7 mouse cellular contexts compared by ENCODE assay signal in the genomic region with DNA sequence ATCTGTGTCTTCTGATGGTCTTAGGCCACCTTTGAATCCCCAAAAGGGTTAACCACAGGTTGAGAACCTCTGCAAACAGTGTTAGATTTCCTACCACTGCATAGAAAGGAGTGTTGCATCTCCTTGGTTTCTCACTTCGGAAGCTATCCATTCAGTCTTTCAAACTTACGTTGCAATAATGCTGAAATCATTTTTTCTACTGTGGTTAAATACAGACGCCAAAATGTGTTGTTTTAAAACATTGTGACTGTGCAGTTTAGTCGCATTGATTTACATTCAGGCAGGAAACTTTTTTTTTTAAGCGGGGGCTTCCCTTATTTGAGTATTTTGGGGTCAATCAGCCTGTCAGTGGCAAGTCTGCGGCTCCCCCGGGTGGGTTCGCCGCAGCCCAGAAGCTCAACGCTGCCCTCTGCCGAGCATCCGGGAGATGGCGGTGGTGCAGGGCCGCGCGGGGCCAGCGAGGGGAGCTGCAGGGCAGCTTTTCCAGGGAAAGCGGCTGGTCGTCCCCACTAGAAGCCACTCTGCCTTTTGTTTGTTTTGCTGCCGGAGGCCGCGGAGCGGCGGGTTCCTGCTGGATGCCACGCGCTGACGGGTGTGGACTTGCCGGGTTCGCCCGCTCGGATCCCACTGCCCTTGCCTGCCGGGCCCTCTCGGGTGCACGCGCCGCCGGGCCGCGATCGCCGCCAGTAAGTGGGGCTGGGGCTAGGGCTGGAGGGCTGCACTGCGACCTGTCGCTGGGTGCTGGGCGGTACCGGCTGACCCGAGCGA. TPM values are rescaled to one million over a fixed set of nuclear protein-coding genes. Genes with fewer than 3 reads are reported as not detected.
DNase-seq lines count a peak whose midpoint lies in the region; ATAC-seq lines count a peak whose summit lies in the region.

No protein-coding gene starts in this region.

- H3K27me3 ChIP-seq in embryonic facial prominence, embryonic 10.5 days (replicated peaks; ENCODE audit: low read depth, poor library complexity, severe bottlenecking): no peaks in the 10 kb centered on the region
- H3K27me3 ChIP-seq in limb, embryonic 10.5 days (ENCODE audit: low read depth, poor library complexity, severe bottlenecking): no peaks in the 10 kb centered on the region
- H3K27me3 ChIP-seq in midbrain, embryonic 12.5 days: no peaks in the 10 kb centered on the region

- H3K4me3 ChIP-seq in embryonic facial prominence, embryonic 10.5 days: peak overlapping the region; percentile 94
- peak overlapping the region; percentile 83 for H3K4me3 ChIP-seq in limb, embryonic 10.5 days
- peak overlapping the region; percentile 89 for H3K4me3 ChIP-seq in midbrain, embryonic 12.5 days

- WGBS in embryonic facial prominence, embryonic 10.5 days: 3% methylated on average over 47 of the region's 47 CpGs
- WGBS in limb, embryonic 10.5 days: 3% methylated on average over 47 of the region's 47 CpGs
- 2% methylated on average over 47 of the region's 47 CpGs for WGBS in midbrain, embryonic 12.5 days

- H3K4me2 ChIP-seq in midbrain, embryonic 12.5 days (replicated peaks): peak overlapping the region; percentile 74

- H3K9ac ChIP-seq in midbrain, embryonic 12.5 days (replicated peaks): peak overlapping the region; percentile 93

- peak; percentile 95 for DNase-seq in adrenal gland, postnatal 14 days
- DNase-seq in embryonic facial prominence, embryonic 10.5 days (ENCODE audit: low spot score): peak; percentile 95
- peak; percentile 89 for DNase-seq in kidney, adult 11 months
- peak; percentile 94 for DNase-seq in limb, embryonic 10.5 days (ENCODE audit: low spot score)
- DNase-seq in skeletal muscle tissue, adult 2 months (ENCODE audit: low read depth, low spot score): peak; percentile 84

- H3K27ac ChIP-seq in embryonic facial prominence, embryonic 10.5 days (replicated peaks): peak overlapping the region; percentile 99
- peak overlapping the region; percentile 97 for H3K27ac ChIP-seq in limb, embryonic 10.5 days
- H3K27ac ChIP-seq in midbrain, embryonic 12.5 days (replicated peaks): peak overlapping the region; percentile 96

- no peaks in the 10 kb centered on the region for H3K9me3 ChIP-seq in embryonic facial prominence, embryonic 10.5 days
- H3K9me3 ChIP-seq in limb, embryonic 10.5 days (replicated peaks): no peaks in the 10 kb centered on the region
- H3K9me3 ChIP-seq in midbrain, embryonic 12.5 days: no peaks in the 10 kb centered on the region

- peaks cover 31% of the 10 kb centered on the region for H3K4me1 ChIP-seq in embryonic facial prominence, embryonic 10.5 days
- H3K4me1 ChIP-seq in limb, embryonic 10.5 days: peaks cover 24% of the 10 kb centered on the region
- H3K4me1 ChIP-seq in midbrain, embryonic 12.5 days: peaks cover 21% of the 10 kb centered on the region

- ATAC-seq in granulocyte monocyte progenitor cell, adult 5-6 weeks (replicated peaks; ENCODE audit: poor library complexity, severe bottlenecking): peak; percentile 76
- ATAC-seq in midbrain, embryonic 12.5 days (ENCODE audit: low FRiP score, low read depth): peak; percentile 84

- peaks cover 27% of the 10 kb centered on the region for H3K36me3 ChIP-seq in embryonic facial prominence, embryonic 10.5 days (replicated peaks)
- peaks cover 27% of the 10 kb centered on the region for H3K36me3 ChIP-seq in limb, embryonic 10.5 days
- H3K36me3 ChIP-seq in midbrain, embryonic 12.5 days: peaks cover 5% of the 10 kb centered on the region; the same call in 1 of the 2 replicates

RNA-seq across cellular contexts. Expression of a gene that starts 4.0 kb away (rescaled TPM):
- total RNA-seq in adrenal gland, postnatal 14 days (2021): 20.2 and 21.8 TPM in 2 replicates
- polyA plus RNA-seq in embryonic facial prominence, embryonic 10.5 days (2016; fragmentation: Nextera tagmentation; extraction: Ambion mirVana): 38.1 and 40.6 TPM in 2 replicates
- 11.8 and 15.4 TPM in 2 replicates for total RNA-seq in granulocyte monocyte progenitor cell, adult 5-6 weeks (2014; fragmentation: Nextera tagmentation)
- 8.4 and 13.1 TPM in 2 replicates for total RNA-seq in granulocyte monocyte progenitor cell, adult 5-6 weeks (2017)
- polyA plus RNA-seq in limb, embryonic 10.5 days (2016; fragmentation: Nextera tagmentation; extraction: Ambion mirVana): 46.7 and 47.4 TPM in 2 replicates
- 40.1 and 43.3 TPM in 2 replicates for polyA plus RNA-seq in midbrain, embryonic 12.5 days (2016; fragmentation: Nextera tagmentation; extraction: Ambion mirVana)

RNA-seq across cellular contexts. Expression of a gene that starts 4.1 kb away (rescaled TPM):
- 87.2 and 89.9 TPM in 2 replicates for total RNA-seq in adrenal gland, postnatal 14 days (2021)
- 22.9 and 24.7 TPM in 2 replicates for polyA plus RNA-seq in embryonic facial prominence, embryonic 10.5 days (2016; fragmentation: Nextera tagmentation; extraction: Ambion mirVana)
- total RNA-seq in granulocyte monocyte progenitor cell, adult 5-6 weeks (2014; fragmentation: Nextera tagmentation): 50.6 and 67.0 TPM in 2 replicates
- 42.1 and 54.5 TPM in 2 replicates for total RNA-seq in granulocyte monocyte progenitor cell, adult 5-6 weeks (2017)
- 22.2 and 25.5 TPM in 2 replicates for polyA plus RNA-seq in limb, embryonic 10.5 days (2016; fragmentation: Nextera tagmentation; extraction: Ambion mirVana)
- polyA plus RNA-seq in midbrain, embryonic 12.5 days (2016; fragmentation: Nextera tagmentation; extraction: Ambion mirVana): 34.7 and 39.7 TPM in 2 replicates

Comparison
In these comparisons a context has a peak if more than half of its experiments do, and no peak if none do; other contexts are left out.
1. Peak in every context shown above with its lines: DNase-seq, ATAC-seq, H3K4me3 ChIP-seq and H3K27ac ChIP-seq.